Mouse (Mus musculus): Measurements from ENCODE around the gene Utrn. TPM values are rescaled to one million over a fixed set of nuclear protein-coding genes. Genes with fewer than 3 reads are reported as not detected.
A peak's percentile ranks its signal among the peaks of the same experiment; 100 is the strongest.

Gene Utrn
- polyA plus RNA-seq (2017; shearing (Covaris generic)) = 100 to 1,000 TPM; 414 to 617 TPM

DNA sequence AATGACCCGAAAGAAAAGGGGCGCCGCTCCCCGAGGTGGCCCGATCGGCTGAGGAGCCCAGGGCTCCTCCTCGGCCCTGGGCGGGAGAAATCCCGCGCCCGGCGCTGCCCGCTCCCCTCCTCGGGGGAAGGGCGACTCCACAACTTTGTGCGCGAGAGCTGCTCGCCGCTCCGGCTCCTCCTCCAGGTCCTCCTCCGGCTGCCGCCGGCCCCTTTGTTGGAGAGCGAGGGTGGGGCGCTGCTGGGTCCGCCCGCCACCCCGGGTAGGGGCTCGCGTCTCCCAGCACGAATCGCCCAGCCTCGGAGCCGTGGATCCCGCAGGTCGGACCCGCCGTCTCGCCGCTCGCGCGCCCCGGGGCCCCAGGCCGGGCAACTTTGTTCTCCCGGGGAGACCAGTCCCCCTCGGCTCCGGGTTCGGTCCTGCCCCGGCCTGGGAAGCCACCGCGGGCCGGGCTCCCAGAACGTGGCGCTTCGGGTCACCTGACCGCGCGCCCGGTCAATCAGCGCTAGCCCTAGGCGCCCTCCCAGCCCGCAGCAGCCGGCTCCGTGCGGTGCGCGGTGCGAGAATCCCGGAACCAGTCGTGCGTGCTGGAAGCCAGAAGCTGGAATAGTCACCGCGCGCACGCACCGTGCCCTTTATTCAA lies at the start of gene Utrn:
TSS of gene Utrn (minus strand) at position 337 of the 643 bp plus-strand sequence.
- ATAC-seq = peak; percentile 59

GRCm38 (mm10) chr10:12917626-12918025 lies 48.5 kb upstream of the Utrn start:
- no peak for ATAC-seq

- ATAC-seq = no peak
Observed at GRCm38 (mm10) chr10:12916376-12916775, 47.2 kb upstream of the Utrn start.

- ATAC-seq = no peak
Observed at GRCm38 (mm10) chr10:12915826-12916225, 46.7 kb upstream of the Utrn start.

- ATAC-seq = no peak
Observed at GRCm38 (mm10) chr10:12914203-12914602, 45.0 kb upstream of the Utrn start.

DNA sequence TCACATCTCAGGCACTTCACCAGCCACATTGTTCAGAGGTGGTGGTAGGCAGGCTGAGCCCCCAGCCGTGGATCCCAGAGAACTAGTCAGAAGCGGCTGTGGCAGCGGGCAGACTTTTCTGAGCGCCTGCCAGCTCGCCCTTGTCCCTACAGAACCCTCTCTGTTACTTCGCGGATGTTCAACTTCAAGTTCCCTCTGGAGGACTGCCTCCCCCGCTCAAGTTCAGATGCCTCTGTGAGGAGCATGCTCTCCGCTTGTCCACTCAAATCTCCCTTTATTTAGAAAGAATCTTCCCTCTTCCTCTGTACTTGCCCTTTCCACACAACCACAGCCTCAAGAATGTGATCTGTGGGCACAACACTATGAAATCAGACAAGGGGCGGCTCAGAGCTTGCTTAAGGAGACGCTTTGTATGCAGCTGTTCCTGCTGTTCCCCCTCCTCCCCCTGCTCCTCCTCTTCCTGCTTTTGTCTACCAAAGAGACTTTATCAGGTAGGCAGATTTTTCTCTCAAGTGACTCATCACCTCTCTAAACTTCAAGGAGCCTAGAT lies 42.9 kb upstream of the Utrn start:
- ATAC-seq = peak; percentile 43

GRCm38 (mm10) chr10:12911451-12911850 lies 42.3 kb upstream of the Utrn start:
- ATAC-seq = no peak

DNA sequence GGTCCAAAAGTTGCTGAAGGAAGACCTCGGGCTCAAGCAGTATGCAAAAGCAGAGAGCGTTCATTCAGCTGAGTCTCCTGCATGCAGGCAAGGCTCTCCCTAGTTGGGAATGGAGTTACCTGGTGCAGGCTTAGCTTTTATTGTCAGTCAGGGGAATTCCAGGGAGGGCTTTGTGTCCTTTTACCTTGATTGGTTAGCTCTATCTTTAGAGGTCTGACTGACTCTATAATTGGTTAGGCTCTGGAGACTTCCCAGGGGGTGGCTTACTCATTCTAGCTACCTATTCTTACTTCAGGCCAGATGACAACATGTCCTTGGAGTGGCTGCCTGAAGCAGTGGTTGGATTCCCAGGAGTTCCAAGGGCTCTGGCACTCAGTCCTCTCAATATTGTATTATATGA lies 40.7 kb upstream of the Utrn start:
- ATAC-seq = no peak

DNA sequence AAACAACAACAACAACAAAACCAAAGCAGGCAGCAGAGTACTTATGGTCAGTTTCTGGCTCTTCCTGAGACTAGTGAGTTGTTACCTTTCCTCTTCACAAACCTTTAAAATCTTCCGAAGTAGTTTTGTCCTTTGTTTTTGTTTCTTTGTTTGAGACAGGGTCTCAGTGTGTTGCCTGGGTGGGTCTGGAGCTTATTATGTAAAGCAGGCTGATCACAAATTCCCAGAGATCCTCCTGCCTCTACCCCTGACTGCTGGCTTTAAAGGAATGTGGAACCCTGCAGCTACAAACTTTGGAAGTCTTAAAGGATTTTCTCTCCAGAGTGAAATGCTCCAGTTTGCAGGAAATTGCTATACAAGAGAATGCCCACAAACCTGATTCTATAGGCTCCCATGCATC lies 40.0 kb upstream of the Utrn start:
- ATAC-seq = no peak

DNA sequence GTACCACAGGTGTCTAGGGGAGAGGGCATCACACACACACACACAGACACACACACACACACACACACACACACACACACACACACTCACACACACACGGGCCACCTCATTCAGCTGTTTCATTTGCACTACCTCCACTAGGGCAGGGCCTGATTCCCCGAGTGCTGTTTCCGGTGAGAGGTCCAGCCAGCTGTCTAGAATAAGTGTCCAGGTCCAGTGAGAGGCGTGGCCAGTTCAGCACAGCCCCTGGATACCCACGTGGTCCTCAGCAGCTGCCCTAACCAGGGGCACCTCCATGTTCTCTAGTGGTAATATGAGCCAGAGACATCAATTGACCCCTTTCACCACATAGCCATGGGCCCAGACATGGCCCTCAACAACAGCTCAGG lies 35.0 kb upstream of the Utrn start:
- ATAC-seq = no peak

DNA sequence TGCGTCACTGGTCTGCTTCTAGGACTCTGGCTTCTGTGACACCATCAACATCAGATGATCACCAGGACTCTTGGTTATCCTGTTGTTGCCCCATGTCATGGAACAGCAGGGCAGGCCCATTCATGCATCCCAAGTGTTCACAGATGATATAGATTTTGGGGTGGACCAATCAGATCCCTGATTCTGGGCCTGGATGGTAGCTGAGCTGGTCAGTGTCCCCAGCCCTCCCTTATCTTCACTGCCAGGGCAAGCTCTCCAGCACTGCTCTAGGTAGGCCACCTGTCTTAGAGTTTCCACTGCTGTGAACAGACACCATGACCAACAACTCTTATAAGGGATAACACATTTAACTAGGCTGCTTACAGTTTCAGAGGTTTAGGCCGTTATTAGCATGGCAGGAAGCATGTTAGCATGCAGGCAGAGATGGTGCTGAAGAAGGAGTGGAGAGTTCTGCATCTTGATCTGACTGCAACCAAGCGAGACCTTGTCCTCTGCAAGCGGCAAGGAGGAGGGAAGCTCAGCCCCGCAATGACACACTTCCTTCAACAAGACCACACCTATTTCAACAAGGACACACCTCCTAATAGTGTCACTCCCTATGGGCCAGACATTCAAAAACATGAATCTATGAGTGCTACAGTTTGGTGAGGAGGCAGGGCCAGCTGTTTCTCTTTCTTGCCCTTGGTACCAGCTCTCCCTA lies 34.4 kb upstream of the Utrn start:
- ATAC-seq = peak; percentile 69

DNA sequence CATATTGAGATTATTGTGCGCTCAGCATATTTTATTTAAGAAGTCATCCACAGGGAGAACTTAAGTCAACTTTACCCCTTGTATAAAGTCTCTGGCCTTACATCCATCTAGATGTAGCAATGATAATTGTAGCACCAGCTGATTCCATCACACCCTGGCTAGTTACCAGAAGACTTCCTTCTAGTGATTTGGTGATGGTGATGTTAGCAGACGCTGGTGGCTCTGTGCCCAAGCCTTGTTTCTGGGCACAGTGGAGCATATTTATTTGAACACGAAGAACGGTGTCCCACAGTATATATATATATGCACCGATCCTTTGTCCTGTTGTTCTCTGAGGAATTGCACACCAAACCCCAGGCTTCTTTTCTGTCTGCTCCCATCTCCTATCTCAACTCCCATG lies 30.7 kb upstream of the Utrn start:
- ATAC-seq = no peak

GRCm38 (mm10) chr10:12893339-12893738 lies 24.2 kb upstream of the Utrn start:
- no peak for ATAC-seq

DNA sequence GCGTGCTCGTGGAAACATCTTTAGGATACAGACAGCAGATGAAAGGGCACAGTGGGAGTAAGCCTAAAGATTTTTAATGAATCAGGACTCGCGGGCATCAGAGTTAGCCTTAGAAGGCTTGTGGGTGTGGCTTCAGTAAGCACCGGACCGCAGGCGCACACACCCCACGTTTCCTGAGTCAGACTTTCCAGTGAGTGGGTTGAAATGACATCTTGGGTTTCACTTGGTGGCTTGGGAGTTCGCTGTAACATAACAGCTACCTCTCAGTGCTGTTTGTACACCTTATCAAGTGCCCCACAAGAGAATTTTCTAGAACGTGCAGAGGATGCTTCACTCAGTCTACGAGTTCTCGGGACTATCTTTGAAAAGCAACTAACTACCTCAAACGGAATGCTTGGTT lies 19.2 kb upstream of the Utrn start:
- peak; percentile 99 for ATAC-seq

- ATAC-seq = peak; percentile 2
Observed at GRCm38 (mm10) chr10:12887792-12888191, 18.6 kb upstream of the Utrn start.

DNA sequence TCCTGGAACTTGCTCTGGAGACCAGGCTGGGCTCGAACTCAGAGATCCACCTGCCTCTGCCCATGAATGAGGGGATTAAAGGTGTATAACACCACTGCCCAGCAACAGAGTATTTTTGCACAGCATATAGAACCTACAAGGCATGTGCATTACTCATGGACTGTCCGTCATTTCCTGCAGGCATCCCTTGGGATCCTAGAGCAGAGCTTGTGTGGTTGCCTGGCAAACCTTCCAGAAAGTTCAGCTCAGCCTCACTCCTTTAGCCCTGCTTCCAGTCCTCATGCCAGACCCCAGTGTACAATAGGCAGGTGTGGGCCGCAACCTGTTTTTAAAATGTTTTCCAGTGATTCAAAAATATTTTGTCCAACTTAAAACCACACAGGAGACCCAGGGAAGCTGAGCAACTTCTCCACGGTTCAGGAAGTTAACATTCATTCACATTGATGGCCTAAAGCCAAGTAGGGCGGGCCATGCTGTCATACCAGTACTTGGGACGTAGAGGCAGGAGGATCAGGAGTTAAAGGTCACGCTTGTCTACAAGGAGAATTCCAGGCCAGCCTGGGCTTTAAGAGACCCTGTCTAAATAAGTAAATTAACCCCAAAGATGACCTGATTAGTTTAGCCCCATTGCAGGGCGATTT lies 15.3 kb upstream of the Utrn start:
- no peak for ATAC-seq

- ATAC-seq = no peak
Observed at GRCm38 (mm10) chr10:12881911-12882310, 12.7 kb upstream of the Utrn start.

DNA sequence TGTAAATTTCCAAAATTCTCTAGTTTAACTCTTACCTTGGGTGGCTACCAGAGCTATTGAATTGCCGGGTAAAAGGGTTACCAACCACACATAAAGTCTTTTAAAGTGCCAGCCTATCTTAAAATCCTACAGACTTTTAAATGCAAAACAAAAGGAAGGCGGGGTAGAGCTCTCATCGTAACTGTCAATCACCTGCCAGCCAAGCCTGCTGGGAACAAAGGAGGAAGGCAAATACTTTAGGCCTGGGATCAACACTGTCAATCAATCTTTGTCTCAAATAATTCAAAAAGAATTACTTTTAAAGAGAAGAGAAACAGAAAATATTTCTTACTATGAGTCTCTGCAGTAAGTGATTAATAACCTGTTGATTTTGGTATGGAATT lies 10.1 kb upstream of the Utrn start:
- ATAC-seq = no peak

DNA sequence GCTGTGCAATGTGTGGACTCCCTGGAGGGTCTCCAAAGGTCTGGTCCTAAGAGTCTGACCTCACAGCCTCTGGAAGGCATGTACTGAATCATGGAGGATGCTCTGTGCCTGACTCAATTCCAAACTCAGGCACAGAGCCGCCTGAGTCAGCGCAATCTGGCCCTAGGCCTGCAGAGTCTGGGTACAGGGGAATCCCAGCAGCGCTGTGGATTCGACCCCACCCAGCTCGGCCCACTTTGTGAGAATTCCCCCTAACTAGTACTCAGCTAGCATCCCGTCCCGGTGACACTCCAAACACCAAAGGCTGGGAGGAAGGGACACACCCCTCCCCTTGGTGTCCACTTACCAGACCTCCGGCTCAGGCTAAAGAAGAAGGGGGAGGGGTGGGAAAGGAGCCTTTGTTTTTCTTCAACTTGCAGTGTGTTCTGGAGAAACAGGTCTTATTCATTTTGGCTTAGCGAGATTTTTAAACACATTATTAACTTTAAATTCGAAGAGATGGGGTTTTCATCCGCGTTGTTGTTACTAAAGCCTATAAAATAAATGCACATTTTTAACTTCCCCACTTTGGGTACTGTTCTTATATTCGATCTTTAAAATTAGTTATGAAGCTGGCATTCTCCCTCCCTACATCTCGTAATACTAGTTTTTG lies 9.6 kb upstream of the Utrn start:
- ATAC-seq = no peak

GRCm38 (mm10) chr10:12876426-12876825 lies 7.3 kb upstream of the Utrn start:
- ATAC-seq = no peak

DNA sequence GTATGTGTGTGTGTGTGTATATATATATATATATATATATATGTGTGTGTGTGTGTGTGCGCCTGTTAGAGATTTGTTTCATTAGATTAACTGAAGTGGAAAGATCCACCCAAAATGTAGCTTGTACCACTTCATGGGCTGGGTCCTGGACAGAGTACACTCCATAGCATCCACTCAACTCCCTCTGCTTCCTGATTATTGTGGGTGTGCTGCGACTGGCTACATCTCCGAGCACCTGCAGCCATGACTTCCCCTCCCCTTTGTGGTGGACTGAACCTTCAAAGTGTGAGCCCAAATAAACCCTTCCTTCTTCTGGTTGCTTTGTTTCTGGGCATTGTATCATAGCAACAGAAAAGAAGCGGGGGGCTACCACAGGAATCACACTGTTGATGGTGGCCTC lies 6.2 kb upstream of the Utrn start:
- ATAC-seq = no peak

GRCm38 (mm10) chr10:12874577-12875277 lies 5.6 kb upstream of the Utrn start:
- peak; percentile 99 for ATAC-seq

GRCm38 (mm10) chr10:12869846-12870245 lies 681 bp upstream of the Utrn start:
- ATAC-seq = no peak
